Mouse (Mus musculus) intestine, embryonic 14.5 days (tissue): ENCODE measurements around the gene Ostm1. TPM values are rescaled to one million over a fixed set of nuclear protein-coding genes. Genes with fewer than 3 reads are reported as not detected.

Experiments
- ATAC-seq: fragments of 200-750 bp; cut with Nextera tagmentation; replicated peaks from 2 replicates; pipeline ENCODE4 v1.8.0; 2017; ENCODE audit warnings: low read depth, moderate number of reproducible peaks, moderate TSS enrichment, moderate library complexity; ENCODE audit not compliant: low FRiP score, low TSS enrichment
- DNase-seq: peaks from one replicate; pipeline ENCODE4 v3.0.0-alpha.2; 2018; ENCODE audit warnings: low spot score
- H3K27ac ChIP-seq: fragments of 300-500 bp; sonication (generic); 2 replicates; pipeline ENCODE4 v1.5.1; 2014; ENCODE audit warnings: low read depth, mild to moderate bottlenecking, control low read depth
- H3K27me3 ChIP-seq: fragments of 300-500 bp; sonication (generic); replicated peaks from 2 replicates; pipeline ENCODE4 v1.6.1; 2014; ENCODE audit warnings: low read length, control low read depth; ENCODE audit not compliant: control insufficient read depth, insufficient read depth
- H3K36me3 ChIP-seq: fragments of 300-500 bp; sonication (generic); 2 replicates; pipeline ENCODE4 v1.6.1; 2014; ENCODE audit warnings: low read length, control low read depth; ENCODE audit not compliant: control insufficient read depth, insufficient read depth
- H3K4me1 ChIP-seq: fragments of 300-500 bp; sonication (generic); replicated peaks from 2 replicates; pipeline ENCODE4 v1.6.1; 2014; ENCODE audit warnings: low read length, control low read depth, mixed read lengths; ENCODE audit not compliant: control insufficient read depth, insufficient read depth
- H3K4me2 ChIP-seq: fragments of 300-500 bp; sonication (generic); 2 replicates; pipeline ENCODE4 v1.6.1; 2014; ENCODE audit warnings: low read length
- H3K4me3 ChIP-seq: fragments of 300-500 bp; sonication (generic); 2 replicates; pipeline ENCODE4 v1.5.1; 2014; ENCODE audit warnings: low read depth, low read length, control low read depth, mixed read lengths
- H3K9ac ChIP-seq: fragments of 300-500 bp; sonication (generic); 2 replicates; pipeline ENCODE4 v1.6.1; 2014; ENCODE audit warnings: mild to moderate bottlenecking, low read length
- H3K9me3 ChIP-seq: fragments of 300-500 bp; sonication (generic); 2 replicates; pipeline ENCODE4 v1.6.1; 2016; ENCODE audit warnings: low read length, control low read depth; ENCODE audit not compliant: control insufficient read depth
- WGBS: fragments of 180-500 bp; shearing (Covaris S2); extraction: QIAGEN DNeasy Blood & Tissue Kit; methylation state at CpG from one replicate; pipeline ENCODE4 v1.1.7; 2014; 5-methylcytosine and 5-hydroxymethylcytosine counted together
- polyA plus RNA-seq: library from polyadenylated mRNA; unstranded; fragments of >200 nt; fragmentation: Nextera tagmentation; extraction: Ambion mirVana; gene quantifications from 2 replicates; pipeline ENCODE4 v1.2.1, GENCODE M21; 2014

The Ostm1 gene
- polyA plus RNA-seq, 1 experiment from 2014 or later, result 13.0 TPM

- H3K36me3 ChIP-seq, result no peaks in the 10 kb centered on the region
- no peak overlapping the region for H3K4me3 ChIP-seq
- no peak overlapping the region for H3K27ac ChIP-seq
- DNase-seq, result no peak
- no peak overlapping the region for H3K4me2 ChIP-seq
- WGBS, result 84% methylated on average over 6 of the region's 6 CpGs
- no peak for ATAC-seq
- H3K9ac ChIP-seq, result no peak overlapping the region
- H3K4me1 ChIP-seq, result no peaks in the 10 kb centered on the region; the same call in 1 of the 2 replicates
- H3K9me3 ChIP-seq, result no peaks in the 10 kb centered on the region
- peaks cover 33% of the 10 kb centered on the region for H3K27me3 ChIP-seq
Observed at GRCm38 (mm10) chr10:42639856-42640255, 56.2 kb downstream of the Ostm1 start.

GRCm38 (mm10) chr10:42643638-42644037 is 60.0 kb downstream of the Ostm1 start:
- 81% methylated on average over 9 of the region's 9 CpGs for WGBS
- no peak for ATAC-seq

GRCm38 (mm10) chr10:42646340-42646739 is 62.7 kb downstream of the Ostm1 start:
- 52% methylated on average over 4 of the region's 4 CpGs for WGBS

More at GRCm38 (mm10) chr10:42643638-42644037, 60.0 kb downstream of the Ostm1 start:
- H3K27ac ChIP-seq, result no peak overlapping the region
- no peaks in the 10 kb centered on the region for H3K27me3 ChIP-seq
- no peak overlapping the region for H3K9ac ChIP-seq
- H3K9me3 ChIP-seq, result no peaks in the 10 kb centered on the region
- DNase-seq, result no peak
- H3K36me3 ChIP-seq, result no peaks in the 10 kb centered on the region
- no peaks in the 10 kb centered on the region for H3K4me1 ChIP-seq
- no peak overlapping the region for H3K4me3 ChIP-seq
- no peak overlapping the region for H3K4me2 ChIP-seq

GRCm38 (mm10) chr10:42661916-42662315 is 78.3 kb downstream of the Ostm1 start:
- no peaks in the 10 kb centered on the region for H3K36me3 ChIP-seq
- no peak overlapping the region for H3K4me2 ChIP-seq
- no peak overlapping the region for H3K4me3 ChIP-seq
- no peaks in the 10 kb centered on the region for H3K9me3 ChIP-seq
- H3K4me1 ChIP-seq, result no peaks in the 10 kb centered on the region
- no peaks in the 10 kb centered on the region for H3K27me3 ChIP-seq
- WGBS, result 73% methylated on average over 2 of the region's 2 CpGs
- DNase-seq (no peak), ATAC-seq (no peak)
- no peak overlapping the region for H3K9ac ChIP-seq
- no peak overlapping the region for H3K27ac ChIP-seq

More at GRCm38 (mm10) chr10:42646340-42646739, 62.7 kb downstream of the Ostm1 start:
- no peaks in the 10 kb centered on the region for H3K36me3 ChIP-seq
- no peak overlapping the region for H3K4me2 ChIP-seq
- H3K9me3 ChIP-seq, result no peaks in the 10 kb centered on the region
- H3K4me1 ChIP-seq, result no peaks in the 10 kb centered on the region
- no peak overlapping the region for H3K4me3 ChIP-seq
- no peak for ATAC-seq
- H3K27me3 ChIP-seq, result no peaks in the 10 kb centered on the region
- H3K9ac ChIP-seq, result no peak overlapping the region
- no peak for DNase-seq
- H3K27ac ChIP-seq, result no peak overlapping the region

GRCm38 (mm10) chr10:42669970-42670369 is 86.3 kb downstream of the Ostm1 start:
- Histone ChIP-seq H3K9me3 (no peaks in the 10 kb centered on the region), H3K4me1 (no peaks in the 10 kb centered on the region), H3K27ac (no peak overlapping the region), H3K36me3 (no peaks in the 10 kb centered on the region), H3K4me3 (no peak overlapping the region), H3K27me3 (no peaks in the 10 kb centered on the region), H3K9ac (no peak overlapping the region), H3K4me2 (no peak overlapping the region)
- 82% methylated on average over 4 of the region's 4 CpGs for whole genome bisulfite sequencing
- ATAC-seq, result no peak
- DNase-seq, result no peak

- H3K9me3 ChIP-seq, result no peaks in the 10 kb centered on the region
- 64% methylated on average over 3 of the region's 3 CpGs for WGBS
- H3K4me3 ChIP-seq, result no peak overlapping the region
- ATAC-seq (no peak), DNase-seq (no peak)
- no peaks in the 10 kb centered on the region for H3K36me3 ChIP-seq
- no peaks in the 10 kb centered on the region for H3K27me3 ChIP-seq
- H3K4me2 ChIP-seq, result no peak overlapping the region
- H3K4me1 ChIP-seq, result no peaks in the 10 kb centered on the region
- H3K9ac ChIP-seq, result no peak overlapping the region
- H3K27ac ChIP-seq, result no peak overlapping the region
Observed at GRCm38 (mm10) chr10:42672798-42673197, 89.2 kb downstream of the Ostm1 start.

GRCm38 (mm10) chr10:42675571-42675970 is 91.9 kb downstream of the Ostm1 start:
- Histone ChIP-seq H3K4me3 (no peak overlapping the region), H3K4me2 (no peak overlapping the region), H3K4me1 (no peaks in the 10 kb centered on the region; the same call in 1 of the 2 replicates), H3K27ac (no peak overlapping the region), H3K36me3 (no peaks in the 10 kb centered on the region), H3K9me3 (no peaks in the 10 kb centered on the region), H3K27me3 (peaks cover 10% of the 10 kb centered on the region; the same call in 1 of the 2 replicates), H3K9ac (no peak overlapping the region)
- no peak for DNase-seq
- ATAC-seq, result no peak
- WGBS, result 86% methylated on average over 4 of the region's 4 CpGs

GRCm38 (mm10) chr10:42678331-42678730 is 94.7 kb downstream of the Ostm1 start:
- 43% methylated on average over 6 of the region's 6 CpGs for WGBS
- Histone ChIP-seq H3K9ac (no peak overlapping the region), H3K36me3 (no peaks in the 10 kb centered on the region), H3K9me3 (no peaks in the 10 kb centered on the region), H3K27ac (no peak overlapping the region), H3K4me1 (no peaks in the 10 kb centered on the region; the same call in 1 of the 2 replicates), H3K4me3 (peak overlapping the region; percentile 87), H3K4me2 (peak overlapping the region; percentile 55), H3K27me3 (peaks cover 10% of the 10 kb centered on the region; the same call in 1 of the 2 replicates)
- no peak for DNase-seq
- ATAC-seq, result no peak

GRCm38 (mm10) chr10:42678755-42679364 is 95.2 kb downstream of the Ostm1 start:
- Histone ChIP-seq H3K36me3 (no peaks in the 10 kb centered on the region), H3K9ac (peak overlapping the region; percentile 58), H3K27ac (no peak overlapping the region), H3K4me1 (no peaks in the 10 kb centered on the region; the same call in 1 of the 2 replicates), H3K4me3 (peak overlapping the region; percentile 87), H3K9me3 (no peaks in the 10 kb centered on the region), H3K27me3 (peaks cover 10% of the 10 kb centered on the region; the same call in 1 of the 2 replicates), H3K4me2 (peak overlapping the region; percentile 55)
- under 1% methylated on average over 54 of the region's 56 CpGs for WGBS
- ATAC-seq, result peak; percentile 96
- DNase-seq, result peak; percentile 93
